Mouse (Mus musculus): ENCODE data around the gene Pdgfra. TPM values are rescaled to one million over a fixed set of nuclear protein-coding genes. Genes with fewer than 3 reads are reported as not detected.

Pdgfra gene
- polyA plus RNA-seq, 1 experiment from 2014 or later = 7.9 TPM

DNA sequence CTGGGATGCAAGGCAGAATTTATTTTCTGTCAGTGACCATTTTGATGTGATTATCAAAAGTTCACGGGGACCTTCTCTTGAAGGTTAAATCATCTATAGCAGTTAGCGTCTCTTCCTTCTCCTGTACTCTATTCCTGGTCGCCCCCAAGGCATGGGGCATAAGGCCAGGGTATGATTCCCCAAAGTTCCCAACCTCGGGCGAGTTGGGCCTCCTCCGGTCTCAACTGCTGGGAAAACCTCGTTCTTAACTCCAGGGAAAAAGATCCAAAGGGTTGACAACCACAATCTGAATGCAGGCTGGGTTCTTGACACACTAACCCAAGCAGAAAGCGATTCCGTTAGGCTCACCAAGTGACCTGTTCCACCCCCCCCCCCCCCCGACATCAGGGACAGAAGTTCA, 2.7 kb upstream of the Pdgfra start:
- no peak overlapping the region for H3K27ac ChIP-seq (replicated peaks)

DNA sequence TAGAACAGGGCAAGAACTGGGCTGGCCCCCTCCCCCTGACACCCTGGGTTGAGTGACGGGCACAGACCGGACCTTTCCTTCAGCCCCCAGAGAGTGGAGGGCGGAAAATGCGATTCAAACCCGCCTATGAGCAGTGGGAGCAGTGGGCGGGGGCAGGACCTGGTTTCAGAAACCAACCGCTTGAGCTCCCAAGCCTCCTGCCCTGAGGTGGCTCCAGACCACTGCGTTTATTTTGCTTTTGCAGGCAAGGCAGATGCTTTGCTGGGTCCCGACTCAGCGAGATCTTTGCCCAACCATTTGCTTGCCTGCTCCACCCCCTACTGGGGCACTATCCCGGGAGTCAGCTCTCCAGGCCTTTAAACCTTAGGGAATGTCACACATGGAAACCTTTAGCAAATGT, 2.2 kb upstream of the Pdgfra start:
- H3K9ac ChIP-seq (ENCODE audit: low read length) = 0 out of 2 replicates have a peak overlapping the region, but pooled peaks have one; percentile 27
- H3K27ac ChIP-seq (replicated peaks) = no peak overlapping the region
- ATAC-seq (ENCODE audit: low FRiP score, low TSS enrichment) (no peak), DNase-seq (ENCODE audit: low spot score) (peak; percentile 20)
- no peaks in the 10 kb centered on the region for H3K9me3 ChIP-seq (ENCODE audit: control insufficient read depth, low read length)
- no peaks in the 10 kb centered on the region for H3K36me3 ChIP-seq (ENCODE audit: control insufficient read depth, insufficient read depth, low read length)
- no peaks in the 10 kb centered on the region; the same call in 1 of the 2 replicates for H3K4me1 ChIP-seq (replicated peaks; ENCODE audit: control insufficient read depth, insufficient read depth)
- peak overlapping the region; percentile 6 for H3K4me3 ChIP-seq (ENCODE audit: low read depth, low read length)
- peak overlapping the region; percentile 2 for H3K4me2 ChIP-seq (replicated peaks; ENCODE audit: low read depth)
- WGBS = 15% methylated on average over 10 of the region's 11 CpGs
- TF ChIP-seq EP300 (optimal IDR thresholded peaks at IDR 0.05) (no peak), CTCF (IDR thresholded peaks at IDR 0.05; ENCODE audit: low read depth) (peak; percentile 22; the same call in 1 of the 2 replicates)
- peaks cover 11% of the 10 kb centered on the region for H3K27me3 ChIP-seq (ENCODE audit: control insufficient read depth, insufficient read depth, low read length)

More for the DNA sequence above, 2.7 kb upstream of the Pdgfra start:
- H3K4me3 ChIP-seq (ENCODE audit: low read depth, low read length) = peak overlapping the region; percentile 6; the same call in 1 of the 2 replicates
- peak overlapping the region; percentile 45; the same call in 1 of the 2 replicates for H3K4me2 ChIP-seq (replicated peaks; ENCODE audit: low read depth)
- peaks cover 11% of the 10 kb centered on the region for H3K27me3 ChIP-seq (ENCODE audit: control insufficient read depth, insufficient read depth, low read length)
- no peak overlapping the region for H3K9ac ChIP-seq (ENCODE audit: low read length)
- H3K36me3 ChIP-seq (ENCODE audit: control insufficient read depth, insufficient read depth, low read length) = no peaks in the 10 kb centered on the region
- TF ChIP-seq EP300 (optimal IDR thresholded peaks at IDR 0.05) = no peak
- no peak for TF ChIP-seq CTCF (IDR thresholded peaks at IDR 0.05; ENCODE audit: low read depth)
- no peaks in the 10 kb centered on the region for H3K9me3 ChIP-seq (ENCODE audit: control insufficient read depth, low read length)
- DNase-seq (ENCODE audit: low spot score) = no peak
- no peak for ATAC-seq (ENCODE audit: low FRiP score, low TSS enrichment)
- H3K4me1 ChIP-seq (replicated peaks; ENCODE audit: control insufficient read depth, insufficient read depth) = no peaks in the 10 kb centered on the region; the same call in 1 of the 2 replicates
- WGBS = 32% methylated on average over 10 of the region's 10 CpGs

DNA sequence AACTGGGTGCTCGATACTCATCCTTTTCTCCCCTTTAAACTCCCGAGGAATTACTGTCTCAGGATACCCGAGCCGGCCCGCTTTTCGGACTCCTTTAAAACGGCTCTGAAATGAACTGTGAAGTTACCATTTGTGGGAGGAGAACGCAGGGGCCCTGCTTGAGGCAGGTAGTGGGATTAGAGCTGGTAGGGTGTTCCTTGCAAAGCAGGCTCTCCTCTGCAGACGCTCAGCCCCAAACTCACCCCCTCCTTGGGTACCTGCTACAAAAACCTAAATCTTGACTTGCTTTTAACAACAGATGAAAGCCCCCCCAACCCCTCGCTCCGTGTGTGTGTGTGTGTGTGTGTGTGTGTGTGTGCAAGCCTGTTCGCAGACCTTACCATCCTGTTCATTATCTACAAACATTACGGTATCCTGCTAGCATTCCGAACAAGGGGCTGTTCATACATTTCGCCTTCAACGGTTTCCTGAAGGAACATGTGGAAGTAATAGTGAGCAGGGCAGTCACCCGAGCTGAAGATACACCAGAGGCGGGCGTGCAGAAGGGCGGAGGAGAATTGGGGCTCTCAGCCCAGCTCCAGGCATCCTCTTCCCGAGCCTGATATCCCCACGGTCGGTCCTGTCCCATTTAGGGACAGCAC, 1.6 kb upstream of the Pdgfra start:
- Histone ChIP-seq H3K27me3 (ENCODE audit: control insufficient read depth, insufficient read depth, low read length) (peaks cover 11% of the 10 kb centered on the region), H3K9me3 (ENCODE audit: control insufficient read depth, low read length) (no peaks in the 10 kb centered on the region)

GRCm38 (mm10) chr5:75151146-75151900, 769 bp upstream of the Pdgfra start:
- Histone ChIP-seq H3K4me1 (replicated peaks; ENCODE audit: control insufficient read depth, insufficient read depth) (no peaks in the 10 kb centered on the region; the same call in 1 of the 2 replicates), H3K27ac (replicated peaks) (peak overlapping the region; percentile 53; the same call in 1 of the 2 replicates), H3K9ac (ENCODE audit: low read length) (no peak overlapping the region), H3K4me2 (replicated peaks; ENCODE audit: low read depth) (peak overlapping the region; percentile 45), H3K27me3 (ENCODE audit: control insufficient read depth, insufficient read depth, low read length) (peaks cover 11% of the 10 kb centered on the region), H3K4me3 (ENCODE audit: low read depth, low read length) (peak overlapping the region; percentile 50), H3K36me3 (ENCODE audit: control insufficient read depth, insufficient read depth, low read length) (no peaks in the 10 kb centered on the region), H3K9me3 (ENCODE audit: control insufficient read depth, low read length) (no peaks in the 10 kb centered on the region)
- TF ChIP-seq EP300 (optimal IDR thresholded peaks at IDR 0.05) (no peak), CTCF (IDR thresholded peaks at IDR 0.05; ENCODE audit: low read depth) (peak; percentile 81)
- ATAC-seq (ENCODE audit: low FRiP score, low TSS enrichment) = no peak
- peak; percentile 77 for DNase-seq (ENCODE audit: low spot score)
- WGBS = 5% methylated on average over 35 of the region's 35 CpGs

More for the DNA sequence above, 1.6 kb upstream of the Pdgfra start:
- TF ChIP-seq CTCF (IDR thresholded peaks at IDR 0.05; ENCODE audit: low read depth) (no peak), EP300 (optimal IDR thresholded peaks at IDR 0.05) (no peak)
- H3K4me2 ChIP-seq (replicated peaks; ENCODE audit: low read depth) = peak overlapping the region; percentile 45
- ATAC-seq (ENCODE audit: low FRiP score, low TSS enrichment) (no peak), DNase-seq (ENCODE audit: low spot score) (no peak)
- 7% methylated on average over 23 of the region's 23 CpGs for WGBS
- H3K9ac ChIP-seq (ENCODE audit: low read length) = no peak overlapping the region
- no peaks in the 10 kb centered on the region; the same call in 1 of the 2 replicates for H3K4me1 ChIP-seq (replicated peaks; ENCODE audit: control insufficient read depth, insufficient read depth)
- H3K27ac ChIP-seq (replicated peaks) = no peak overlapping the region
- peak overlapping the region; percentile 24; the same call in 1 of the 2 replicates for H3K4me3 ChIP-seq (ENCODE audit: low read depth, low read length)
- no peaks in the 10 kb centered on the region for H3K36me3 ChIP-seq (ENCODE audit: control insufficient read depth, insufficient read depth, low read length)

DNA sequence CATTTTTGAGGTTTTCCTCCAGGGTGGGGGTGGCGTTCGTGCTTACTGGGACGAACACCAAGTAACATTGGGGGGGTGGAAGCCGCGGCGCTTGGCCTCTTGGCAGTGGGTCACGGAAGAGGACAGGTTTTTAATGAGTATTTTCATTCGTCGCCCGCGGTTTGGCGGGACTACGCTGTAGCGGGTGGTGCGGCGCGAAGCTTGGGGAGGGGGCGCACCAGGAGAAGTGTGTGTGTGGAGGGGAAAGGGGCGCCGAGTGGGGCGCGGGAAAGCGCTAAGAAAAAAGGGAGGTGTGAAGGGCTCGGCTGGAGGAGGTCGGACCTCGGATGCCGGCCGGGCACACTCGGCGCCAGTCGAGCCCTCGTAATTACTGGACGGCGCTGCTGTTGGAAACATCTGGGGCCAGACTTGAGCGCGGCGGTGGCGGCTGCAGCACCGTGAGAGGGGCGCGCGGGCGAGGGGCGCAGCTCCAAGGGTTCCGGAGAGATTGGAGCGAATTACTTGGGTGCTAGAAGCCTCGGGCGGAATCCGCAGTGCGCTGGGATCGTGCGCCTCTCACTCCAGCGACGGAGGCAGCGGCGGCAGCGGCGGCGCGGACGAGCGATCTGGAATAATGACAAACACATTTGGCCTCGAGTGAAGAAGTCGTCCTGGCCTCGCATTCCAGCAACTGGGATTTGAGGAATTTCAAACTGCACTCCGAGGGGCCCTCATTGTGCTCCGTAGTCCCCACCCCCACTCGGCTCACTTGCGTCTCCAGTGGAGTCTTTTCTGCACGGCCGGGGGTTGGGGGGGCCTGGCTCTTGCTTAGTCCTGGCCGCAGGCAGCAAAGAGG, 916 bp downstream of the Pdgfra start:
- H3K36me3 ChIP-seq (ENCODE audit: control insufficient read depth, insufficient read depth, low read length) = no peaks in the 10 kb centered on the region
- under 1% methylated on average over 69 of the region's 72 CpGs for whole genome bisulfite sequencing
- ATAC-seq (ENCODE audit: low FRiP score, low TSS enrichment) (no peak), DNase-seq (ENCODE audit: low spot score) (peak; percentile 43)
- peak overlapping the region; percentile 50 for H3K4me3 ChIP-seq (ENCODE audit: low read depth, low read length)
- H3K27ac ChIP-seq (replicated peaks) = peak overlapping the region; percentile 90
- H3K9me3 ChIP-seq (ENCODE audit: control insufficient read depth, low read length) = no peaks in the 10 kb centered on the region
- TF ChIP-seq CTCF (IDR thresholded peaks at IDR 0.05; ENCODE audit: low read depth) = peak; percentile 27; the same call in 1 of the 2 replicates
- TF ChIP-seq EP300 (optimal IDR thresholded peaks at IDR 0.05) = no peak
- H3K9ac ChIP-seq (ENCODE audit: low read length) = peak overlapping the region; percentile 64
- peaks cover 8% of the 10 kb centered on the region for H3K27me3 ChIP-seq (ENCODE audit: control insufficient read depth, insufficient read depth, low read length)
- no peaks in the 10 kb centered on the region; the same call in 1 of the 2 replicates for H3K4me1 ChIP-seq (replicated peaks; ENCODE audit: control insufficient read depth, insufficient read depth)
- peak overlapping the region; percentile 54 for H3K4me2 ChIP-seq (replicated peaks; ENCODE audit: low read depth)
